In the genomic region with DNA sequence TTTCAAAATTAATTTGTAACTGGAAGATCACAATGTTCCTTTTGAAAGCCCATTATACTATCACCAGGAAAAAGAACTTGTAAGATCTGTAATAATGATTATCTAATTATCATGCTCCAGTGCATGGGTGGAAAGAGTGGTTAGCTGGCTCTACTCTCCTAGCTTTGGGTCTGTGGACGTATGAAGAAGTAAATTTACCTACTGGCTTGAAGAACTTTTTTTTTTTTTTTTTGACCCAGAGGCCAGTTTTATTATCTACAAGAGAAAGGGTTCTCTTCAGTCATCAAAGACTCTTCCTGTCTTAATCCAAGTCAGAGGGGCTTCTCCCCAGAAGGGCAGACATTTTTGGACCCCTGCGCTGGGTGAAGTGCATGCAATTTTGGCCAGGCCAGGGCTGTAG, we compare ENCODE assay signal across 14 mouse cellular contexts. TPM values are rescaled to one million over a fixed set of nuclear protein-coding genes. Genes with fewer than 3 reads are reported as not detected.
DNase-seq lines count a peak whose midpoint lies in the region; ATAC-seq and TF ChIP-seq lines count a peak whose summit lies in the region.
"Had no signal": no experiment of that assay in that cellular context is flagged by ENCODE, and none has a peak within 500 bp of the region (broad histone marks: within the 10 kb centered on the region; RNA-seq: fewer than 3 reads in every experiment).

No protein-coding gene starts in this region.

- no peaks in the 10 kb centered on the region for H3K9me3 ChIP-seq in forebrain, embryonic 10.5 days
- H3K9me3 ChIP-seq in forebrain, embryonic 13.5 days (replicated peaks), result no peaks in the 10 kb centered on the region
- H3K9me3 ChIP-seq in kidney, postnatal 0 days (replicated peaks; ENCODE audit: low read length), result no peaks in the 10 kb centered on the region
- no peaks in the 10 kb centered on the region for H3K9me3 ChIP-seq in MEL (replicated peaks; ENCODE audit: insufficient read depth, low read length)
- H3K9me3 ChIP-seq in limb, embryonic 14.5 days (ENCODE audit: control insufficient read depth, low read length), result no peaks in the 10 kb centered on the region
- H3K9me3 ChIP-seq: hindbrain, embryonic 12.5 days; midbrain, embryonic 15.5 days; neural tube, embryonic 15.5 days had no signal

- no peak for TF ChIP-seq RAD21 in MEL (IDR thresholded peaks at IDR 0.05; ENCODE audit: low read depth, low read length)

- DNase-seq in forebrain, embryonic 10.5 days (ENCODE audit: extremely low spot score, low spot score), result no peak
- no peak for DNase-seq in kidney, postnatal 0 days (ENCODE audit: low spot score)
- DNase-seq in kidney, postnatal 10 days, result no peak
- no peak for DNase-seq in MEL (ENCODE audit: low read depth, low spot score)
- DNase-seq in limb, embryonic 14.5 days (ENCODE audit: low spot score), result no peak
- DNase-seq in left cerebral cortex, postnatal 14 days (ENCODE audit: low spot score in 2 of 2), result no peak
- no peak for DNase-seq in kidney, postnatal 14 days
- DNase-seq: cerebellum, adult 8-10 months; kidney, postnatal 25 days; lung, adult 2 months had no signal

- TF ChIP-seq EP300 in MEL (IDR thresholded peaks at IDR 0.05; ENCODE audit: low read depth in 1 of 2, low read length in 2 of 2), result no peak

- 77% methylated on average over 2 of the region's 2 CpGs for WGBS in forebrain, embryonic 10.5 days
- WGBS in forebrain, embryonic 13.5 days, result 89% methylated on average over 2 of the region's 2 CpGs
- WGBS in kidney, postnatal 0 days, result 87% methylated on average over 2 of the region's 2 CpGs
- WGBS in limb, embryonic 14.5 days, result 85% methylated on average over 2 of the region's 2 CpGs

- ATAC-seq in forebrain, embryonic 13.5 days, result no peak
- no peak for ATAC-seq in kidney, postnatal 0 days (replicated peaks; ENCODE audit: low FRiP score, low read depth)
- ATAC-seq in limb, embryonic 14.5 days (ENCODE audit: low FRiP score, low read depth), result no peak
- ATAC-seq: midbrain, embryonic 15.5 days had no signal

- H3K4me1 ChIP-seq in forebrain, embryonic 10.5 days, result peaks cover 42% of the 10 kb centered on the region
- H3K4me1 ChIP-seq in forebrain, embryonic 13.5 days, result peaks cover 25% of the 10 kb centered on the region
- H3K4me1 ChIP-seq in kidney, postnatal 0 days (replicated peaks; ENCODE audit: insufficient read depth, low read length), result peaks cover 14% of the 10 kb centered on the region; the same call in 1 of the 2 replicates
- peaks cover 13 to 25% of the 10 kb centered on the region in 2 experiments for H3K4me1 ChIP-seq in MEL (ENCODE audit: control insufficient read depth in 1 of 2, insufficient read depth in 2 of 2, low read length in 2 of 2)
- peaks cover 19% of the 10 kb centered on the region for H3K4me1 ChIP-seq in limb, embryonic 14.5 days (ENCODE audit: control insufficient read depth, insufficient read depth, low read length)

- no peak overlapping the region for H3K9ac ChIP-seq in forebrain, embryonic 13.5 days
- H3K9ac ChIP-seq in kidney, postnatal 0 days (ENCODE audit: low read depth, low read length), result no peak overlapping the region
- no peak overlapping the region for H3K9ac ChIP-seq in MEL (ENCODE audit: control insufficient read depth, low read depth, low read length, poor library complexity, severe bottlenecking)
- no peak overlapping the region for H3K9ac ChIP-seq in limb, embryonic 14.5 days (ENCODE audit: low read depth, low read length, severe bottlenecking)
- H3K9ac ChIP-seq: hindbrain, embryonic 12.5 days had no signal

- intact Hi-C loops in left cerebral cortex, postnatal 14 days (cut with DNase I), result loop anchor here (5.0 kb wide), 1 partner anchor 76 kb away; no protein-coding TSS in a partner anchor

- H3K4me2 ChIP-seq in forebrain, embryonic 13.5 days, result no peak overlapping the region
- no peak overlapping the region for H3K4me2 ChIP-seq in kidney, postnatal 0 days (ENCODE audit: low read length)
- 0 out of 2 replicates have a peak overlapping the region, but pooled peaks have one; percentile 80 for H3K4me2 ChIP-seq in limb, embryonic 14.5 days (replicated peaks; ENCODE audit: low read depth, low read length, severe bottlenecking)

- H3K4me3 ChIP-seq in forebrain, embryonic 10.5 days, result 0 out of 2 replicates have a peak overlapping the region, but pooled peaks have one; percentile 81
- H3K4me3 ChIP-seq in forebrain, embryonic 13.5 days, result no peak overlapping the region
- H3K4me3 ChIP-seq in kidney, postnatal 0 days (replicated peaks; ENCODE audit: low read depth, low read length), result no peak overlapping the region
- no peak overlapping the region for H3K4me3 ChIP-seq in MEL (ENCODE audit: control insufficient read depth in 1 of 2, insufficient read depth in 1 of 2, low read depth in 2 of 2, low read length in 2 of 2)
- H3K4me3 ChIP-seq in limb, embryonic 14.5 days (replicated peaks; ENCODE audit: low read length), result no peak overlapping the region

- TF ChIP-seq POLR2A in MEL (IDR thresholded peaks at IDR 0.05; ENCODE audit: control insufficient read depth in 1 of 2, insufficient read depth in 1 of 2, low read depth in 1 of 2, low read length in 2 of 2, poor library complexity in 1 of 2), result no peak
- no peak for TF ChIP-seq POLR2A in limb, embryonic 14.5 days (IDR thresholded peaks at IDR 0.05; ENCODE audit: borderline replicate concordance, extremely low read depth, insufficient read depth, insufficient read length)

- peak overlapping the region; percentile 98; the same call in 1 of the 2 replicates for H3K27ac ChIP-seq in forebrain, embryonic 10.5 days
- H3K27ac ChIP-seq in forebrain, embryonic 13.5 days, result no peak overlapping the region
- peak overlapping the region; percentile 99 for H3K27ac ChIP-seq in kidney, postnatal 0 days
- no peak overlapping the region for H3K27ac ChIP-seq in MEL (ENCODE audit: control insufficient read depth, low read depth, low read length)
- no peak overlapping the region for H3K27ac ChIP-seq in limb, embryonic 14.5 days (replicated peaks; ENCODE audit: low read depth, low read length)

- no peaks in the 10 kb centered on the region for H3K36me3 ChIP-seq in forebrain, embryonic 10.5 days (replicated peaks)
- H3K36me3 ChIP-seq in forebrain, embryonic 13.5 days (ENCODE audit: poor library complexity, severe bottlenecking), result no peaks in the 10 kb centered on the region
- H3K36me3 ChIP-seq in kidney, postnatal 0 days (ENCODE audit: insufficient read depth, low read length), result no peaks in the 10 kb centered on the region
- H3K36me3 ChIP-seq in MEL (ENCODE audit: control insufficient read depth in 1 of 2, insufficient read depth in 2 of 2, low read length in 2 of 2), result peaks cover 0 to 32% of the 10 kb centered on the region in 2 experiments; a peak in 2 of 4 replicates
- no peaks in the 10 kb centered on the region for H3K36me3 ChIP-seq in limb, embryonic 14.5 days (ENCODE audit: control insufficient read depth, insufficient read depth, low read length)
- H3K36me3 ChIP-seq: hindbrain, embryonic 12.5 days; midbrain, embryonic 15.5 days; neural tube, embryonic 15.5 days had no signal

- TF ChIP-seq CTCF in kidney, postnatal 0 days (IDR thresholded peaks at IDR 0.05; ENCODE audit: low read depth), result no peak
- no peak for TF ChIP-seq CTCF in MEL (IDR thresholded peaks at IDR 0.05 in 2 of 3, conservative IDR thresholded peaks at IDR 0.05 in 1 of 3; ENCODE audit: control insufficient read depth in 1 of 3, insufficient read depth in 1 of 3, low read depth in 2 of 3, low read length in 3 of 3, poor library complexity in 1 of 3, severe bottlenecking in 1 of 3)

- H3K27me3 ChIP-seq in forebrain, embryonic 10.5 days (ENCODE audit: poor library complexity, severe bottlenecking), result no peaks in the 10 kb centered on the region
- no peaks in the 10 kb centered on the region for H3K27me3 ChIP-seq in forebrain, embryonic 13.5 days
- H3K27me3 ChIP-seq in kidney, postnatal 0 days (ENCODE audit: insufficient read depth, low read length), result no peaks in the 10 kb centered on the region
- H3K27me3 ChIP-seq in MEL (ENCODE audit: control insufficient read depth in 1 of 2, insufficient read depth in 2 of 2, low read length in 2 of 2), result no peaks in the 10 kb centered on the region; a peak in 2 of 4 replicates
- H3K27me3 ChIP-seq in limb, embryonic 14.5 days (ENCODE audit: control insufficient read depth, insufficient read depth, low read length), result no peaks in the 10 kb centered on the region
- H3K27me3 ChIP-seq: hindbrain, embryonic 12.5 days; midbrain, embryonic 15.5 days; neural tube, embryonic 15.5 days had no signal

- peaks cover 26% of the 10 kb centered on the region for H3K79me2 ChIP-seq in MEL (ENCODE audit: control insufficient read depth, insufficient read depth, low read length, poor library complexity)

TF ChIP-seq in MEL, 35 proteins besides CTCF, POLR2A, EP300 and RAD21:
- TF ChIP-seq CHD2 (IDR thresholded peaks at IDR 0.05; ENCODE audit: low read length), result no peak
- TF ChIP-seq ZMIZ1 (IDR thresholded peaks at IDR 0.05; ENCODE audit: low read depth, low read length), result no peak
- peak; percentile 58; the same call in 1 of the 2 replicates for TF ChIP-seq ZNF384 (IDR thresholded peaks at IDR 0.05; ENCODE audit: low read depth, low read length)

RNA-seq across cellular contexts. Expression of a gene that starts 1.7 kb away (rescaled TPM):
- 10.5 and 11.5 TPM in 2 replicates for polyA plus RNA-seq in forebrain, embryonic 10.5 days (2016; fragmentation: Nextera tagmentation; extraction: Ambion mirVana)
- polyA plus RNA-seq in forebrain, embryonic 13.5 days (2015; fragmentation: Nextera tagmentation; extraction: Ambion mirVana), result 12.5 and 13.5 TPM in 2 replicates
- polyA plus RNA-seq in kidney, postnatal 0 days (2015; fragmentation: Nextera tagmentation; extraction: Ambion mirVana), result 14.6 and 15.9 TPM in 2 replicates
- 10.9 and 12.2 TPM in 2 replicates for total RNA-seq in MEL (2012; rRNA removed)
- 10 to 100 TPM; 14.4 to 46.4 TPM for polyA plus RNA-seq in MEL (2012; ENCODE audit: insufficient read depth in 1 of 2, insufficient read length in 2 of 2, low read depth in 1 of 2, low replicate concordance in 2 of 2, missing spikeins in 1 of 2)
- 14.8 and 18.3 TPM in 2 replicates for polyA plus RNA-seq in limb, embryonic 14.5 days (2012; rRNA removed)
- polyA plus RNA-seq in limb, embryonic 14.5 days (2014; fragmentation: Nextera tagmentation; extraction: Ambion mirVana), result 18.2 and 19.1 TPM in 2 replicates
- 10 to 100 TPM; 91.6 to 95.2 TPM for total RNA-seq in left cerebral cortex, postnatal 14 days (2021)

Comparison
In these comparisons a context has a peak if more than half of its experiments do, and no peak if none do; other contexts are left out.
1. H3K27ac ChIP-seq: peak in forebrain, embryonic 10.5 days (single experiment) and kidney, postnatal 0 days (single experiment); none in forebrain, embryonic 13.5 days (single experiment), MEL (single experiment) and limb, embryonic 14.5 days (single experiment).